Mouse (Mus musculus) lung, adult 18-20 months (tissue): ENCODE data around the gene Mapk12.
A peak's percentile ranks its signal among the peaks of the same experiment; 100 is the strongest.

Experiments
- DNase-seq, 2 experiments: peaks; one replicate each; pipeline ENCODE4 v3.0.0; 2022; ENCODE audit warnings: mixed read lengths in 2 of 2

The Mapk12 gene

DNA sequence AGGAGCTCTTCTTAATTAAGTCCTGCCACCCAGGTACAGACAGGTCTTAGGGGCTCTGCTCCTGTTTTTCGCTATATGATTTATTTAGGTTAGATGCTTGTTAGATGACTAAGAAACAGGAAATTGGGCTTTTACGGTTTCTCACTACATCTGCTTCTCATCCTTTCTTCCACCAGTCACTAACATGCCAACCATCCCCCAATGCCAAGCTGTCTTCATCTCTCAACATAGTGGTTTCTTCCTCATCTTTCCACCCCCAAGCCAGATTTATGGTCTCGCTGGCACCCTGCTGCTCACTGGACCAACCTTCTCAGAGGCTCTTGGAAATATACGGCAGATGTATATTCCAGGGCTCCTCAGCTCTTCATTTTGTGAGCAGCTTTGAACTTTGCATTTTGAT, 49.8 kb downstream of the Mapk12 start:
- no peak for DNase-seq

DNA sequence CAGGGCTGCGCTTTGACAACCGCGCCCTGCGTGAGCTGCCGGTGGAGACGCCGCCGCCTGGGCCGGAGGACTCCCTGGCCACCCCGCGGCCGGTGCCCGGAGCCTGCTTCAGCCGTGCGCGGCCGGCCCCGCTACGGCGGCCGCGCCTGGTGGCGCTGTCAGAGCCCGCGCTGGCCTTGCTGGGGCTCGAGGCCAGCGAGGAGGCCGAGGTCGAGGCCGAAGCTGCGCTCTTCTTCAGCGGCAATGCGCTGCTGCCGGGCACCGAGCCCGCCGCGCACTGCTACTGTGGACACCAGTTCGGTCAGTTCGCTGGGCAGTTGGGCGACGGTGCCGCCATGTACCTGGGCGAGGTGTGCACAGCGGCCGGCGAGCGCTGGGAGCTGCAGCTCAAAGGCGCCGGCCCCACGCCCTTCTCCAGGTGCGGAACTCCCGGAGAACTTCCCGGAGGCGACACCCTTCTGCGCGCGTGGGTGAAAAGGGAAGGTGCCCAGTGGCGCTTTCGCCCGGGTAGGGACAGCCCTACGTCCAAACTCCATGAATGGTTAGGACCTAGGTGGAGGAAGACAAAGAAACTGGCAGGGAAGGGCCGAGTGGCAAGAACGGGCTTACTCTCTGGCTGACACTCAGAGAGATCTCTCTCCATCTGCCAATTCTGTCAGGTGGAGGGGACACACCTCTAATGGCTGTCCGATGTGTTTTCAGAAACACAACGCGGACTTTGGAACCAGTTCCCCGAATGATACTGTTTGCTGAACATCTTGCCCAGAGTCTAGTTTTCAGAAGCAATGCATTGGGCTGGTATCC, 51.1 kb downstream of the Mapk12 start:
- DNase-seq = peak; percentile 20 to 37

GRCm38 (mm10) chr15:89088607-89089247, 51.8 kb downstream of the Mapk12 start, which contains the start of gene Selenoo:
Gene Selenoo, plus strand, starts transcription at chr15:89089084.
- DNase-seq = peak; percentile 93 to 95

- DNase-seq = no peak
These were observed 55.7 kb downstream of the Mapk12 start for GRCm38 (mm10) chr15:89084826-89085225.

DNA sequence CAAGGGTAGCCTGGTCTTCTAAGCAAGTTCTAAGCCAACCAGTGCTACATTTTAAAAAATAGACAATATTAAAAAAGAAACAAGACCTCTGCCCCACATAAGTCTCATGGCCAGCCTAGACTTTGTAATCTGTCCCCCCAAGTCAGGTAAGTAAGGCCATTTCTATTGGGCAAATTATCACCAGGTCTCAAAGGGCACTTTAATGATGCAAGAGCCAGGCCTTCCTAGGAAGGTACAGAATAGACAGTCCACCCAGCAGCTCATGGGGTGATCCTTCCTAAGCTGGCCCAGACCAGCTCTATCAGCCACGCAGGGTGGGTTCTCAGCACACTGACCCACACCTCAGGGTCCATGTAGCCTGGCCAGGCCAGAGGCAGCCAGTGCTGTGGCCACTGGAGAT, 56.6 kb downstream of the Mapk12 start:
- DNase-seq = no peak
